Mouse (Mus musculus) stomach, postnatal 0 days (tissue): Measurements from ENCODE around the gene Zdhhc23. TPM values are rescaled to one million over a fixed set of nuclear protein-coding genes. Genes with fewer than 3 reads are reported as not detected.

Source experiments
- ATAC-seq: fragments of 200-750 bp; cut with Nextera tagmentation; 2 replicates; pipeline ENCODE4 v1.8.0; 2017; ENCODE audit not compliant: low FRiP score, low TSS enrichment
- DNase-seq: peaks from one replicate; pipeline ENCODE4 v3.0.0-alpha.2; 2016; ENCODE audit warnings: low spot score
- H3K27ac ChIP-seq: fragments of 300-500 bp; sonication (generic); replicated peaks from 2 replicates; pipeline ENCODE4 v1.5.1; 2014; ENCODE audit warnings: mild to moderate bottlenecking, control low read depth
- H3K27me3 ChIP-seq: fragments of 300-500 bp; sonication (generic); 2 replicates; pipeline ENCODE4 v1.6.1; 2014; ENCODE audit warnings: low read length; ENCODE audit not compliant: control insufficient read depth, insufficient read depth
- H3K36me3 ChIP-seq: fragments of 300-500 bp; sonication (generic); 2 replicates; pipeline ENCODE4 v1.6.1; 2014; ENCODE audit warnings: low read length, mixed read lengths; ENCODE audit not compliant: control insufficient read depth, insufficient read depth
- H3K4me1 ChIP-seq: fragments of 300-500 bp; sonication (generic); replicated peaks from 2 replicates; pipeline ENCODE4 v1.6.1; 2014; ENCODE audit warnings: antibody characterized with exemption; ENCODE audit not compliant: control insufficient read depth, insufficient read depth
- H3K4me2 ChIP-seq: fragments of 300-500 bp; sonication (generic); replicated peaks from 2 replicates; pipeline ENCODE4 v1.6.1; 2014; ENCODE audit warnings: low read depth, mild to moderate bottlenecking, control low read depth, moderate library complexity
- H3K4me3 ChIP-seq: fragments of 300-500 bp; sonication (generic); 2 replicates; pipeline ENCODE4 v1.5.1; 2014; ENCODE audit warnings: low read depth, low read length, control low read depth
- H3K9ac ChIP-seq: fragments of 300-500 bp; sonication (generic); 2 replicates; pipeline ENCODE4 v1.6.1; 2014; ENCODE audit warnings: mild to moderate bottlenecking, low read length, control low read depth, mixed read lengths
- H3K9me3 ChIP-seq: fragments of 300-500 bp; sonication (generic); 2 replicates; pipeline ENCODE4 v1.6.1; 2016; ENCODE audit warnings: low read length; ENCODE audit not compliant: control insufficient read depth
- CTCF ChIP-seq: IDR thresholded peaks from 2 replicates; pipeline ENCODE4 v1.5.1; 2016; ENCODE audit warnings: antibody characterized with exemption, low read depth, mild to moderate bottlenecking, moderate library complexity
- EP300 ChIP-seq: optimal IDR thresholded peaks from 2 replicates; pipeline ENCODE3; 2016; ENCODE audit warnings: antibody characterized with exemption
- WGBS: fragments of 180-500 bp; shearing (Covaris S2); extraction: QIAGEN DNeasy Blood & Tissue Kit; methylation state at CpG from one replicate; pipeline ENCODE4 v1.1.7; 2014; 5-methylcytosine and 5-hydroxymethylcytosine counted together
- polyA plus RNA-seq: library from polyadenylated mRNA; unstranded; fragments of >200 nt; fragmentation: Nextera tagmentation; extraction: Ambion mirVana; gene quantifications from 2 replicates; pipeline ENCODE4 v1.2.1, GENCODE M21; 2015

The Zdhhc23 gene
- polyA plus RNA-seq, 1 experiment from 2014 or later: 2.5 TPM

DNA sequence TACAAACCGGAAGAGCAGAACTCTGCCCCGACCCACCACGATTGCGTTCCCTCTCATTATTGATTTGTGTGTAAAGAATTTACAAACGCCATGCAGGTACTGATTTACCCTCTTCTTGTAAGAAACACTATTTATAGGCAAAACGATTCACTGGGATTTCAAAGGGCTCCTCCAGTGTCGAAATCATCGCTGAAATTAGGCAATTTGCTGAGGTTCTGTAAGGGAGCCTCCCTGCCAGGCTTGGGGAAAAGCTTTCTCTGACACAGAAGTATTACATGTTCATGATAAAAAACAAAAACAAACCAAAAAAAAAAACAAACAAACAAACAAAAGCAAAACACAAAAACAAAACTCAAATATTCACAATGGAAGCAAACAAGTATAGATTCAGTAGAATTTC is 19.5 kb upstream of the Zdhhc23 start:
- Histone ChIP-seq H3K36me3 (no peaks in the 10 kb centered on the region), H3K4me1 (no peaks in the 10 kb centered on the region), H3K4me2 (no peak overlapping the region), H3K27me3 (no peaks in the 10 kb centered on the region), H3K27ac (no peak overlapping the region), H3K9ac (no peak overlapping the region), H3K9me3 (no peaks in the 10 kb centered on the region), H3K4me3 (no peak overlapping the region)
- TF ChIP-seq EP300: no peak
- no peak for TF ChIP-seq CTCF
- no peak for ATAC-seq
- no peak for DNase-seq
- 85% methylated on average over 8 of the region's 8 CpGs for WGBS

DNA sequence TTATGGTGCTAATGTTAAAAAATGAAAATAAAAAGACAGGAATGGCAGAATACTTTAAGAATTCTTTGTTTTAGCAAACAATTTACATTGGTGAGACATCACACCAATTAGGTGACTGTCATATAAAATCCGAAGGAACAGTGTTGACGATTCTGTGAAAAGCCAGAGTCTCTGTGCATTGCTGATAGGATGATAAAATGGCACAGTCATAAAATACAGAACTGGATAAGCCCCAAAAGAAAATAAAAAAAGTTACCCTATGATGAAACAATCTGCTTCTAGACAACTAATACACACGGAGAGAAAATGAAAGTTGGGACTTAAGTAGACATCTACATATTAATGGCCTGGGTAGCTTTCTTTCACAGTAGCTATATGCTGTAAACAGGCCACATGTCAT is 15.0 kb upstream of the Zdhhc23 start:
- Histone ChIP-seq H3K9ac (no peak overlapping the region), H3K4me1 (no peaks in the 10 kb centered on the region), H3K27me3 (no peaks in the 10 kb centered on the region), H3K4me3 (no peak overlapping the region), H3K9me3 (no peaks in the 10 kb centered on the region), H3K27ac (no peak overlapping the region), H3K36me3 (no peaks in the 10 kb centered on the region), H3K4me2 (no peak overlapping the region)
- WGBS: 78% methylated on average over 3 of the region's 3 CpGs
- TF ChIP-seq EP300 (no peak), CTCF (no peak)
- DNase-seq: no peak
- ATAC-seq: no peak

DNA sequence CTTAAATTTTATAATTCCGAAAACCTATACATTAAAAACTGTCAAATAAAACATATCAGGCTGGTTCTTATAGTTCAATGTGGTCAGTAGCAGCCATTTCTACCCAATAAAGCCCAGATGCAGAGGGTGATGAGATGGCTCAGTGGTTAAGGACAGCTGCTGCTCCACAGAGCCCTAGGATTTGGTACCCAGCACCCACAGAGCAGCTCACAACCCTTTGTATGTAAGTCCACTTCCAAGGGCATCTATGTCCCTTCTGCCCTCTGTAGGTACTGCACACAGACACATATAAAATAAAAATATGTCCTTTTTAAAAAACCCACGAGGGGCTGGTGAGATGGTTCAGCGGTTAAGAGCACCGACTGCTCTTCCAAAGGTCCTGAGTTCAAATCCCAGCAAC is 6.7 kb upstream of the Zdhhc23 start:
- Histone ChIP-seq H3K27me3 (no peaks in the 10 kb centered on the region), H3K27ac (no peak overlapping the region), H3K4me3 (no peak overlapping the region), H3K36me3 (no peaks in the 10 kb centered on the region), H3K4me1 (no peaks in the 10 kb centered on the region), H3K9me3 (no peaks in the 10 kb centered on the region), H3K9ac (no peak overlapping the region), H3K4me2 (no peak overlapping the region)
- no peak for ATAC-seq
- TF ChIP-seq CTCF (no peak), EP300 (no peak)
- 93% methylated on average over 4 of the region's 4 CpGs for WGBS
- DNase-seq: no peak

GRCm38 (mm10) chr16:43980110-43980609 is 569 bp upstream of the Zdhhc23 start:
- TF ChIP-seq EP300 (no peak), CTCF (no peak)
- DNase-seq: no peak
- WGBS: 25% methylated on average over 9 of the region's 9 CpGs

GRCm38 (mm10) chr16:43979010-43979327 is 622 bp downstream of the Zdhhc23 start:
- DNase-seq (no peak), ATAC-seq (no peak)
- Histone ChIP-seq H3K4me3 (peak overlapping the region; percentile 78), H3K4me1 (no peaks in the 10 kb centered on the region), H3K27me3 (no peaks in the 10 kb centered on the region), H3K4me2 (peak overlapping the region; percentile 99), H3K36me3 (no peaks in the 10 kb centered on the region), H3K27ac (no peak overlapping the region), H3K9me3 (no peaks in the 10 kb centered on the region), H3K9ac (peak overlapping the region; percentile 70)
- TF ChIP-seq CTCF: no peak
- TF ChIP-seq EP300: no peak
- WGBS: 23% methylated on average over 7 of the region's 7 CpGs

More at GRCm38 (mm10) chr16:43980110-43980609, 569 bp upstream of the Zdhhc23 start:
- H3K9ac ChIP-seq: peak overlapping the region; percentile 70
- peak overlapping the region; percentile 99 for H3K4me2 ChIP-seq
- H3K4me3 ChIP-seq: peak overlapping the region; percentile 78
- no peaks in the 10 kb centered on the region for H3K27me3 ChIP-seq
- no peak overlapping the region for H3K27ac ChIP-seq
- H3K36me3 ChIP-seq: no peaks in the 10 kb centered on the region
- no peaks in the 10 kb centered on the region for H3K4me1 ChIP-seq
- H3K9me3 ChIP-seq: no peaks in the 10 kb centered on the region
- ATAC-seq: no peak

DNA sequence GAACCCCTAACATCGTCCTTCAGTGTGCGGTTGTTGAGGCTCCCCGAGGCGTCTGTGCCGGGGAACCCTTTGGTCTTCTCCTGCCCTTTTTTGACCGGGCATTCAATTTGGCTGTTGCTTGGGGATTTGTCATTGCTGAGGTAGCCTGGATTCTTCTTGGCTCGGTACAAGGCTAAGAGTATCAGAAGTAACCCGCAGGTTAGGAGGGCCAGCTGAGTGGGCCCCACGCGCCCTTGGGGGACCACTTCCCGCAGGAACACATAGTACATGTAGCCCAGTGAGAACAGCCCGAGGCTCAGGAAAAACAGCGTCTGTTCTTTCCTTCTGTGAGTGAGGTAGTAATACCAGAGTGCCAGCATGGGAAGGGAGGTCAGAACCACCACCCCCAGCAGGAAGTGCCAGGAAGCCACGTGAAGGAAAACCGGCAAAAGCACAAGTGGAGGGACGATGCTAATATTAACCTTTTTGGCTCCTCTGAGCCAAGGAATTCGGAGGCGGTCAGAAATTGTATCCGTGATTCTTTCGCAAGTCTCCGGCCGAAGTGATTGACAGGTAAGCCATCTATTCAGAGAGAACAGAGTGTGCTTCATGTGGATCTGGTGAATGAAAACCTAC is 5.9 kb downstream of the Zdhhc23 start:
- TF ChIP-seq EP300 (no peak), CTCF (no peak)
- H3K4me1 ChIP-seq: no peaks in the 10 kb centered on the region
- H3K9ac ChIP-seq: no peak overlapping the region
- H3K4me3 ChIP-seq: no peak overlapping the region
- ATAC-seq: no peak
- H3K27me3 ChIP-seq: no peaks in the 10 kb centered on the region
- H3K4me2 ChIP-seq: no peak overlapping the region
- no peaks in the 10 kb centered on the region for H3K36me3 ChIP-seq
- no peak overlapping the region for H3K27ac ChIP-seq
- DNase-seq: no peak
- no peaks in the 10 kb centered on the region for H3K9me3 ChIP-seq
- WGBS: 81% methylated on average over 22 of the region's 22 CpGs
